Mouse (Mus musculus) cerebellum, adult (tissue): Measurements from ENCODE around the gene Amy2a3.
"Not testable (repeated sequence)": the region's sequence is repeated elsewhere in the genome, so short reads cannot be mapped to it uniquely, and the experiment has no call there.

Experiments
- ATAC-seq: cut with Nextera tagmentation; 2 replicates; pipeline ENCODE4 v1.9.2; 2017; ENCODE audit warnings: mild to moderate bottlenecking, moderate library complexity, mixed read lengths; ENCODE audit not compliant: insufficient number of reproducible peaks, low FRiP score, low TSS enrichment

Amy2a3 gene

GRCm38 (mm10) chr3:113323952-113324351, at the start of gene Amy2a3:
Gene Amy2a3 (minus strand): TSS chr3:113324052.
- ATAC-seq, result not testable (repeated sequence)

GRCm38 (mm10) chr3:113356558-113356957, 32.7 kb upstream of the Amy2a3 start, which contains the start of gene Amy2a2:
Gene Amy2a2 (minus strand): TSS chr3:113356658.
- ATAC-seq, result not testable (repeated sequence)

GRCm38 (mm10) chr3:113345484-113345883, 21.6 kb upstream of the Amy2a3 start:
- ATAC-seq, result not testable (repeated sequence)

DNA sequence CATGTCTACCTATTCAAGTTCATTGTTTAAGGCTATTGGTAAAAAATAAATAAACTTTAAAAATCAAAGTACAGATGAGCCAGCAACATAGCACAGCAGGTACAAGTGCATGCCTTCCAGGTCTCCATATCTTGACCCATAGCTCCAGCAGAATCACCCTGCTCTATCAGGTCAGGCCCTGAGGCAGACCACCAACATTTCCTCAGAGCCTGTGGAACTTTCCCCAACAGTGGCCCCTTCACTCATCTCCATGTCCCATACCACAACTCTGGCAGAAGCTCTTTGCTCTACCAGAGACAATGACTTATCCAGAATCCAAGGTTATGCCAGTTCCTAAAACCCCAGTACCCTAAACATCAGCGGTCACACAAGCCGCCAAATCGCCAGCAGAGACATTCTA, 10.9 kb downstream of the Amy2a3 start:
- ATAC-seq, result not testable (repeated sequence)

DNA sequence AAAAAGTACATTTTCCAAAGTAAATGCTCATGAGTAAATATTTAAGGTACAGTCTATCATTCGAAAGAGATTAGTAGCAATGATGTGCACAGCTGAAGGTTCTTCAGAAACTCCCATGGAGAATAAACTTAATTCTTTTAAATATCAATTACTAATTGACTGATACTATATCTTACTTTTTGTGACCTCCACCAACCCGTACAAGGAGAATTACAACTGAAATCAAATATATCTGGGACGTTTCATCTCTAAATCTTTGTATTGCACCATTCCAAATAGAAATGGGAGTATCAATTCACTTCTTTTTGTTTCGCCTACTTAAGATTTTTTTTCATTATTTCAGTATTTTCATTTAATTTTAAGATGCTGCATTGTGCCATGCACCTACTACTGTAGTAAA, 32.5 kb downstream of the Amy2a3 start, which contains the start of gene Amy2a4:
TSS of gene Amy2a4 (minus strand) at position 101 of the 400 bp plus-strand sequence.
- ATAC-seq, result not testable (repeated sequence)

- not testable (repeated sequence) for ATAC-seq
Measured at GRCm38 (mm10) chr3:113280285-113280684, 43.6 kb downstream of the Amy2a3 start.

DNA sequence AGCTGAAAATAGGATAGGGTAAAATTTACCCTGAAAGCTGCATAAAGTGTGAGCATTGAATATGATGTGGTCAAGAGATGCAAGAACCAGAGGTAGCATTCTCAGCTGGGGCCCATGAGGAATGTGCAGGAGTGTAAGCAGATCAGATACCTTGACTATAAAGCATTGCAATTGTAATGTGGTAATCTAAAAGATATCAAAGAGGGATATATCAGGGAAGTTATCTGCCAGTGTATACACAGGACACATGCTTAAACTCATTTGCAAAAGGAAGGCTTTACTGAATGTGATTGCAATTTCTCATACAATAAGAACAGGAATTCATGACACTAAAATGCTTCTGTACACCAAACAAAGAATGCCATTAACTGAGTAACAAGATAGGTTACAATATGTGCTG, 44.3 kb downstream of the Amy2a3 start:
- not testable (repeated sequence) for ATAC-seq
